Mouse (Mus musculus): ENCODE results near the gene Fam98a. TPM values are rescaled to one million over a fixed set of nuclear protein-coding genes. Genes with fewer than 3 reads are reported as not detected.

Gene Fam98a
- polyA plus RNA-seq, 1 experiment from 2014 or later: 12.7 TPM

GRCm38 (mm10) chr17:75529222-75529935 is 22.4 kb downstream of the Fam98a start:
- DNase-seq (ENCODE audit: low spot score) (no peak), ATAC-seq (no peak)
- WGBS: 89% methylated on average over 14 of the region's 14 CpGs

GRCm38 (mm10) chr17:75526411-75526810 is 25.3 kb downstream of the Fam98a start:
- ATAC-seq: no peak
- Histone ChIP-seq H3K27me3 (replicated peaks; ENCODE audit: control insufficient read depth, insufficient read depth, low read length) (no peaks in the 10 kb centered on the region), H3K27ac (ENCODE audit: low read depth, low read length) (no peak overlapping the region), H3K4me3 (ENCODE audit: low read depth, low read length) (no peak overlapping the region), H3K9me3 (replicated peaks; ENCODE audit: control insufficient read depth, low read length) (no peaks in the 10 kb centered on the region), H3K9ac (ENCODE audit: low read length) (no peak overlapping the region), H3K4me2 (ENCODE audit: low read length) (no peak overlapping the region), H3K4me1 (ENCODE audit: control insufficient read depth, insufficient read depth, low read length) (no peaks in the 10 kb centered on the region), H3K36me3 (ENCODE audit: control insufficient read depth, insufficient read depth, low read length) (no peaks in the 10 kb centered on the region)
- WGBS: 82% methylated on average over 1 of the region's 1 CpGs
- DNase-seq (ENCODE audit: low spot score): no peak

More at GRCm38 (mm10) chr17:75529222-75529935, 22.4 kb downstream of the Fam98a start:
- Histone ChIP-seq H3K27ac (ENCODE audit: low read depth, low read length) (no peak overlapping the region), H3K27me3 (replicated peaks; ENCODE audit: control insufficient read depth, insufficient read depth, low read length) (no peaks in the 10 kb centered on the region), H3K36me3 (ENCODE audit: control insufficient read depth, insufficient read depth, low read length) (no peaks in the 10 kb centered on the region), H3K9me3 (replicated peaks; ENCODE audit: control insufficient read depth, low read length) (no peaks in the 10 kb centered on the region), H3K4me1 (ENCODE audit: control insufficient read depth, insufficient read depth, low read length) (no peaks in the 10 kb centered on the region), H3K4me2 (ENCODE audit: low read length) (no peak overlapping the region), H3K9ac (ENCODE audit: low read length) (no peak overlapping the region), H3K4me3 (ENCODE audit: low read depth, low read length) (no peak overlapping the region)

- Histone ChIP-seq H3K9ac (ENCODE audit: low read length) (no peak overlapping the region), H3K36me3 (ENCODE audit: control insufficient read depth, insufficient read depth, low read length) (no peaks in the 10 kb centered on the region), H3K4me2 (ENCODE audit: low read length) (no peak overlapping the region), H3K27ac (ENCODE audit: low read depth, low read length) (no peak overlapping the region), H3K9me3 (replicated peaks; ENCODE audit: control insufficient read depth, low read length) (no peaks in the 10 kb centered on the region), H3K4me1 (ENCODE audit: control insufficient read depth, insufficient read depth, low read length) (no peaks in the 10 kb centered on the region), H3K4me3 (ENCODE audit: low read depth, low read length) (no peak overlapping the region), H3K27me3 (replicated peaks; ENCODE audit: control insufficient read depth, insufficient read depth, low read length) (no peaks in the 10 kb centered on the region)
- ATAC-seq (no peak), DNase-seq (ENCODE audit: low spot score) (no peak)
- WGBS: 70% methylated on average over 3 of the region's 3 CpGs
Measured at GRCm38 (mm10) chr17:75523812-75524211, 27.9 kb downstream of the Fam98a start.

GRCm38 (mm10) chr17:75522347-75523065 is 29.2 kb downstream of the Fam98a start:
- ATAC-seq (no peak), DNase-seq (ENCODE audit: low spot score) (no peak)
- WGBS: 20% methylated on average over 9 of the region's 9 CpGs
- Histone ChIP-seq H3K4me2 (ENCODE audit: low read length) (no peak overlapping the region), H3K36me3 (ENCODE audit: control insufficient read depth, insufficient read depth, low read length) (no peaks in the 10 kb centered on the region), H3K9me3 (replicated peaks; ENCODE audit: control insufficient read depth, low read length) (no peaks in the 10 kb centered on the region), H3K4me3 (ENCODE audit: low read depth, low read length) (no peak overlapping the region), H3K4me1 (ENCODE audit: control insufficient read depth, insufficient read depth, low read length) (no peaks in the 10 kb centered on the region), H3K27ac (ENCODE audit: low read depth, low read length) (no peak overlapping the region), H3K27me3 (replicated peaks; ENCODE audit: control insufficient read depth, insufficient read depth, low read length) (no peaks in the 10 kb centered on the region), H3K9ac (ENCODE audit: low read length) (no peak overlapping the region)

GRCm38 (mm10) chr17:75521236-75521842 is 30.4 kb downstream of the Fam98a start:
- Histone ChIP-seq H3K9ac (ENCODE audit: low read length) (no peak overlapping the region), H3K4me2 (ENCODE audit: low read length) (no peak overlapping the region), H3K4me3 (ENCODE audit: low read depth, low read length) (no peak overlapping the region), H3K27ac (ENCODE audit: low read depth, low read length) (no peak overlapping the region), H3K4me1 (ENCODE audit: control insufficient read depth, insufficient read depth, low read length) (no peaks in the 10 kb centered on the region), H3K36me3 (ENCODE audit: control insufficient read depth, insufficient read depth, low read length) (no peaks in the 10 kb centered on the region), H3K27me3 (replicated peaks; ENCODE audit: control insufficient read depth, insufficient read depth, low read length) (no peaks in the 10 kb centered on the region), H3K9me3 (replicated peaks; ENCODE audit: control insufficient read depth, low read length) (no peaks in the 10 kb centered on the region)
- 8% methylated on average over 6 of the region's 6 CpGs for WGBS
- DNase-seq (ENCODE audit: low spot score) (no peak), ATAC-seq (no peak)

- H3K27me3 ChIP-seq (replicated peaks; ENCODE audit: control insufficient read depth, insufficient read depth, low read length): no peaks in the 10 kb centered on the region
- H3K4me1 ChIP-seq (ENCODE audit: control insufficient read depth, insufficient read depth, low read length): no peaks in the 10 kb centered on the region
- no peaks in the 10 kb centered on the region for H3K9me3 ChIP-seq (replicated peaks; ENCODE audit: control insufficient read depth, low read length)
- WGBS: 81% methylated on average over 8 of the region's 8 CpGs
- no peaks in the 10 kb centered on the region for H3K36me3 ChIP-seq (ENCODE audit: control insufficient read depth, insufficient read depth, low read length)
- no peak overlapping the region for H3K27ac ChIP-seq (ENCODE audit: low read depth, low read length)
- no peak overlapping the region for H3K4me2 ChIP-seq (ENCODE audit: low read length)
- DNase-seq (ENCODE audit: low spot score): no peak
- no peak for ATAC-seq
- H3K9ac ChIP-seq (ENCODE audit: low read length): no peak overlapping the region
- H3K4me3 ChIP-seq (ENCODE audit: low read depth, low read length): no peak overlapping the region
Measured at GRCm38 (mm10) chr17:75519239-75519900, 32.4 kb downstream of the Fam98a start.

- 64% methylated on average over 8 of the region's 8 CpGs for WGBS
- Histone ChIP-seq H3K27me3 (replicated peaks; ENCODE audit: control insufficient read depth, insufficient read depth, low read length) (no peaks in the 10 kb centered on the region), H3K36me3 (ENCODE audit: control insufficient read depth, insufficient read depth, low read length) (no peaks in the 10 kb centered on the region), H3K27ac (ENCODE audit: low read depth, low read length) (no peak overlapping the region), H3K9ac (ENCODE audit: low read length) (no peak overlapping the region), H3K4me1 (ENCODE audit: control insufficient read depth, insufficient read depth, low read length) (no peaks in the 10 kb centered on the region), H3K4me3 (ENCODE audit: low read depth, low read length) (no peak overlapping the region), H3K4me2 (ENCODE audit: low read length) (no peak overlapping the region), H3K9me3 (replicated peaks; ENCODE audit: control insufficient read depth, low read length) (no peaks in the 10 kb centered on the region)
- DNase-seq (ENCODE audit: low spot score): no peak
- no peak for ATAC-seq
Measured at GRCm38 (mm10) chr17:75518181-75518901, 33.4 kb downstream of the Fam98a start.

- H3K36me3 ChIP-seq (ENCODE audit: control insufficient read depth, insufficient read depth, low read length): no peaks in the 10 kb centered on the region
- H3K27me3 ChIP-seq (replicated peaks; ENCODE audit: control insufficient read depth, insufficient read depth, low read length): no peaks in the 10 kb centered on the region
- H3K4me2 ChIP-seq (ENCODE audit: low read length): no peak overlapping the region
- no peak overlapping the region for H3K27ac ChIP-seq (ENCODE audit: low read depth, low read length)
- no peak overlapping the region for H3K4me3 ChIP-seq (ENCODE audit: low read depth, low read length)
- ATAC-seq: no peak
- no peaks in the 10 kb centered on the region for H3K4me1 ChIP-seq (ENCODE audit: control insufficient read depth, insufficient read depth, low read length)
- H3K9me3 ChIP-seq (replicated peaks; ENCODE audit: control insufficient read depth, low read length): no peaks in the 10 kb centered on the region
- H3K9ac ChIP-seq (ENCODE audit: low read length): no peak overlapping the region
- 78% methylated on average over 4 of the region's 4 CpGs for WGBS
- no peak for DNase-seq (ENCODE audit: low spot score)
Measured at GRCm38 (mm10) chr17:75516591-75516990, 35.2 kb downstream of the Fam98a start.
